Mouse (Mus musculus) MEL (cell line): Measurements from ENCODE around the gene Magi2.

Experiments used
- CTCF ChIP-seq, 3 experiments: IDR thresholded peaks in 2 of 3; conservative IDR thresholded peaks in 1 of 3; 2 replicates each; pipeline ENCODE4 v1.5.1; 2011 to 2012; ENCODE audit warnings: low read length in 3 of 3, low read depth in 2 of 3, mild to moderate bottlenecking in 2 of 3, improper control_type of control experiment in 1 of 3, inconsistent platforms in 1 of 3, mixed read lengths in 1 of 3, moderate library complexity in 1 of 3; ENCODE audit not compliant: control insufficient read depth in 1 of 3, insufficient read depth in 1 of 3, poor library complexity in 1 of 3, severe bottlenecking in 1 of 3
- TBP ChIP-seq: IDR thresholded peaks from 2 replicates; pipeline ENCODE4 v1.8.0; 2011; ENCODE audit warnings: low read depth, low read length, improper control_type of control experiment

GRCm38 (mm10) chr5:19262816-19263215 is 36.0 kb downstream of the Magi2 start:
- TF ChIP-seq TBP (no peak), CTCF (IDR thresholded peaks at IDR 0.05 in 2 of 3, conservative IDR thresholded peaks at IDR 0.05 in 1 of 3; ENCODE audit: control insufficient read depth in 1 of 3, insufficient read depth in 1 of 3, low read depth in 2 of 3, low read length in 3 of 3, poor library complexity in 1 of 3, severe bottlenecking in 1 of 3) (no peak)
